Mouse (Mus musculus): Measurements from ENCODE around the gene Dnph1. TPM values are rescaled to one million over a fixed set of nuclear protein-coding genes. Genes with fewer than 3 reads are reported as not detected.
A peak's percentile ranks its signal among the peaks of the same experiment; 100 is the strongest.

Gene Dnph1
- polyA plus RNA-seq (2015; fragmentation: Nextera tagmentation; extraction: Ambion mirVana): 48.7 and 48.9 TPM in 2 replicates

- Histone ChIP-seq H3K9me3 (no peaks in the 10 kb centered on the region), H3K36me3 (no peaks in the 10 kb centered on the region), H3K4me1 (replicated peaks) (peaks cover 10% of the 10 kb centered on the region; the same call in 1 of the 2 replicates), H3K27ac (0 out of 2 replicates have a peak within 1 kb of the TSS, but pooled peaks have one; percentile 27), H3K4me3 (replicated peaks) (peak within 1 kb of the TSS; percentile 64), H3K9ac (peak within 1 kb of the TSS; percentile 74), H3K4me2 (replicated peaks) (peak within 1 kb of the TSS; percentile 95), H3K27me3 (replicated peaks) (0 out of 2 replicates have a peak, but pooled peaks cover 3% of the 10 kb centered on the region)
- ATAC-seq: peak; percentile 98
- under 1% methylated on average over 44 of the region's 44 CpGs for WGBS
These were observed at the start of gene Dnph1 for GRCm38 (mm10) chr17:46496623-46497434. Dnph1 (plus strand) TSS chr17:46496711.

GRCm38 (mm10) chr17:46452683-46453082, 43.8 kb upstream of the Dnph1 start:
- H3K27me3 ChIP-seq (replicated peaks): peaks cover 52% of the 10 kb centered on the region
- 38% methylated on average over 5 of the region's 5 CpGs for WGBS
- ATAC-seq: no peak

GRCm38 (mm10) chr17:46453302-46453948, 43.1 kb upstream of the Dnph1 start:
- WGBS: 10% methylated on average over 13 of the region's 13 CpGs
- Histone ChIP-seq H3K9me3 (no peaks in the 10 kb centered on the region), H3K27me3 (replicated peaks) (peaks cover 59% of the 10 kb centered on the region), H3K36me3 (no peaks in the 10 kb centered on the region), H3K4me1 (replicated peaks) (peaks cover 30% of the 10 kb centered on the region), H3K4me2 (replicated peaks) (peak overlapping the region; percentile 86; the same call in 1 of the 2 replicates), H3K9ac (no peak overlapping the region), H3K4me3 (replicated peaks) (no peak overlapping the region), H3K27ac (no peak overlapping the region)
- ATAC-seq: no peak

More at GRCm38 (mm10) chr17:46452683-46453082, 43.8 kb upstream of the Dnph1 start:
- no peaks in the 10 kb centered on the region for H3K36me3 ChIP-seq
- H3K9me3 ChIP-seq: no peaks in the 10 kb centered on the region
- H3K27ac ChIP-seq: no peak overlapping the region
- peaks cover 27% of the 10 kb centered on the region for H3K4me1 ChIP-seq (replicated peaks)
- H3K4me3 ChIP-seq (replicated peaks): no peak overlapping the region
- no peak overlapping the region for H3K9ac ChIP-seq
- H3K4me2 ChIP-seq (replicated peaks): no peak overlapping the region

- no peak for ATAC-seq
- H3K27me3 ChIP-seq (replicated peaks): peaks cover 63% of the 10 kb centered on the region
- H3K4me1 ChIP-seq (replicated peaks): peaks cover 30% of the 10 kb centered on the region
- H3K36me3 ChIP-seq: no peaks in the 10 kb centered on the region
- H3K4me3 ChIP-seq (replicated peaks): peak overlapping the region; percentile 26
- H3K27ac ChIP-seq: no peak overlapping the region
- no peaks in the 10 kb centered on the region for H3K9me3 ChIP-seq
- H3K4me2 ChIP-seq (replicated peaks): peak overlapping the region; percentile 86
- 4% methylated on average over 26 of the region's 26 CpGs for WGBS
- H3K9ac ChIP-seq: 0 out of 2 replicates have a peak overlapping the region, but pooled peaks have one; percentile 11
These were observed 42.5 kb upstream of the Dnph1 start for GRCm38 (mm10) chr17:46453970-46454411.

- peaks cover 67% of the 10 kb centered on the region for H3K27me3 ChIP-seq (replicated peaks)
- H3K4me3 ChIP-seq (replicated peaks): peak overlapping the region; percentile 38
- H3K9me3 ChIP-seq: no peaks in the 10 kb centered on the region
- H3K27ac ChIP-seq: no peak overlapping the region
- peaks cover 30% of the 10 kb centered on the region for H3K4me1 ChIP-seq (replicated peaks)
- H3K9ac ChIP-seq: no peak overlapping the region
- ATAC-seq: no peak
- 3% methylated on average over 9 of the region's 9 CpGs for WGBS
- peak overlapping the region; percentile 86 for H3K4me2 ChIP-seq (replicated peaks)
- no peaks in the 10 kb centered on the region for H3K36me3 ChIP-seq
These were observed 42.0 kb upstream of the Dnph1 start for GRCm38 (mm10) chr17:46454539-46454938.

GRCm38 (mm10) chr17:46455110-46455691, 41.3 kb upstream of the Dnph1 start:
- Histone ChIP-seq H3K4me3 (replicated peaks) (peak overlapping the region; percentile 38), H3K4me2 (replicated peaks) (peak overlapping the region; percentile 86), H3K9me3 (no peaks in the 10 kb centered on the region), H3K27ac (no peak overlapping the region), H3K9ac (no peak overlapping the region), H3K27me3 (replicated peaks) (peaks cover 74% of the 10 kb centered on the region), H3K36me3 (no peaks in the 10 kb centered on the region), H3K4me1 (replicated peaks) (peaks cover 32% of the 10 kb centered on the region)
- WGBS: 1% methylated on average over 33 of the region's 33 CpGs
- peak; percentile 51 for ATAC-seq

- no peak overlapping the region for H3K9ac ChIP-seq
- H3K27ac ChIP-seq: no peak overlapping the region
- H3K9me3 ChIP-seq: no peaks in the 10 kb centered on the region
- peaks cover 80% of the 10 kb centered on the region for H3K27me3 ChIP-seq (replicated peaks)
- H3K4me3 ChIP-seq (replicated peaks): no peak overlapping the region
- 12% methylated on average over 10 of the region's 10 CpGs for WGBS
- no peak overlapping the region for H3K4me2 ChIP-seq (replicated peaks)
- H3K4me1 ChIP-seq (replicated peaks): peaks cover 42% of the 10 kb centered on the region
- H3K36me3 ChIP-seq: no peaks in the 10 kb centered on the region
- ATAC-seq: peak; percentile 52; the same call in 1 of the 2 replicates
These were observed 38.7 kb upstream of the Dnph1 start for GRCm38 (mm10) chr17:46457791-46458190.

GRCm38 (mm10) chr17:46458439-46458838, 38.1 kb upstream of the Dnph1 start:
- WGBS: 32% methylated on average over 3 of the region's 3 CpGs
- H3K27me3 ChIP-seq (replicated peaks): peaks cover 74% of the 10 kb centered on the region
- no peak overlapping the region for H3K4me3 ChIP-seq (replicated peaks)
- H3K36me3 ChIP-seq: no peaks in the 10 kb centered on the region
- H3K27ac ChIP-seq: no peak overlapping the region
- no peaks in the 10 kb centered on the region for H3K9me3 ChIP-seq
- peaks cover 37% of the 10 kb centered on the region for H3K4me1 ChIP-seq (replicated peaks)
- no peak for ATAC-seq
- no peak overlapping the region for H3K4me2 ChIP-seq (replicated peaks)
- no peak overlapping the region for H3K9ac ChIP-seq

GRCm38 (mm10) chr17:46460673-46461072, 35.8 kb upstream of the Dnph1 start:
- H3K4me1 ChIP-seq (replicated peaks): peaks cover 18% of the 10 kb centered on the region
- peak overlapping the region; percentile 21; the same call in 1 of the 2 replicates for H3K9ac ChIP-seq
- WGBS: 1% methylated on average over 32 of the region's 32 CpGs
- peak overlapping the region; percentile 36 for H3K4me3 ChIP-seq (replicated peaks)
- H3K27ac ChIP-seq: no peak overlapping the region
- peak overlapping the region; percentile 77 for H3K4me2 ChIP-seq (replicated peaks)
- H3K9me3 ChIP-seq: no peaks in the 10 kb centered on the region
- no peaks in the 10 kb centered on the region for H3K36me3 ChIP-seq
- 0 out of 2 replicates have a peak, but pooled peaks have one; percentile 11 for ATAC-seq
- peaks cover 54% of the 10 kb centered on the region for H3K27me3 ChIP-seq (replicated peaks)

- peaks cover 47% of the 10 kb centered on the region for H3K27me3 ChIP-seq (replicated peaks)
These were observed 35.2 kb upstream of the Dnph1 start for GRCm38 (mm10) chr17:46461347-46461746.

GRCm38 (mm10) chr17:46462226-46462625, 34.3 kb upstream of the Dnph1 start:
- Histone ChIP-seq H3K4me2 (replicated peaks) (no peak overlapping the region), H3K27me3 (replicated peaks) (peaks cover 41% of the 10 kb centered on the region), H3K27ac (no peak overlapping the region), H3K36me3 (no peaks in the 10 kb centered on the region), H3K9me3 (no peaks in the 10 kb centered on the region), H3K4me1 (replicated peaks) (peaks cover 17% of the 10 kb centered on the region), H3K9ac (no peak overlapping the region), H3K4me3 (replicated peaks) (no peak overlapping the region)
- WGBS: 82% methylated on average over 5 of the region's 5 CpGs
- ATAC-seq: no peak

More at GRCm38 (mm10) chr17:46461347-46461746, 35.2 kb upstream of the Dnph1 start:
- no peak for ATAC-seq
- WGBS: 9% methylated on average over 8 of the region's 8 CpGs
- Histone ChIP-seq H3K9ac (0 out of 2 replicates have a peak overlapping the region, but pooled peaks have one; percentile 21), H3K4me2 (replicated peaks) (peak overlapping the region; percentile 77), H3K36me3 (no peaks in the 10 kb centered on the region), H3K9me3 (no peaks in the 10 kb centered on the region), H3K27ac (no peak overlapping the region), H3K4me1 (replicated peaks) (peaks cover 17% of the 10 kb centered on the region), H3K4me3 (replicated peaks) (peak overlapping the region; percentile 36)

GRCm38 (mm10) chr17:46467830-46468229, 28.7 kb upstream of the Dnph1 start:
- Histone ChIP-seq H3K36me3 (no peaks in the 10 kb centered on the region), H3K4me1 (replicated peaks) (no peaks in the 10 kb centered on the region), H3K9ac (no peak overlapping the region), H3K9me3 (no peaks in the 10 kb centered on the region), H3K27ac (no peak overlapping the region), H3K27me3 (replicated peaks) (no peaks in the 10 kb centered on the region), H3K4me2 (replicated peaks) (no peak overlapping the region), H3K4me3 (replicated peaks) (no peak overlapping the region)
- 70% methylated on average over 9 of the region's 9 CpGs for WGBS
- ATAC-seq: no peak

All from intestine, embryonic 15.5 days (tissue).